Mouse (Mus musculus): ENCODE measurements around the gene Bmi1. TPM values are rescaled to one million over a fixed set of nuclear protein-coding genes. Genes with fewer than 3 reads are reported as not detected.

Bmi1 gene
- 10 to 100 TPM; 71.1 to 72.8 TPM for total RNA-seq (2021)

GRCm38 (mm10) chr2:18676936-18677491 is at the start of gene Bmi1:
Gene Bmi1, plus strand, starts transcription at chr2:18677018.
- intact Hi-C loops (cut with DNase I): loop anchor here (10.0 kb wide), 4 partner anchors 292 to 622 kb away; partner anchors contain the start of genes 4930426L09Rik, Mllt10 and Pip4k2a

GRCm38 (mm10) chr2:18630547-18630946 is 46.3 kb upstream of the Bmi1 start:
- DNase-seq: no peak
- intact Hi-C loops (cut with DNase I): no loop called here

More at GRCm38 (mm10) chr2:18676936-18677491, at the start of gene Bmi1:
- peak; percentile 63 for DNase-seq

GRCm38 (mm10) chr2:18635052-18635451 is 41.8 kb upstream of the Bmi1 start:
- DNase-seq: peak; percentile 92
- intact Hi-C loops (cut with DNase I): no loop called here

GRCm38 (mm10) chr2:18648563-18648962 is 28.3 kb upstream of the Bmi1 start:
- intact Hi-C loops (cut with DNase I): no loop called here
- DNase-seq: no peak

GRCm38 (mm10) chr2:18654821-18655220 is 22.0 kb upstream of the Bmi1 start:
- no peak for DNase-seq
- intact Hi-C loops (cut with DNase I): no loop called here

- intact Hi-C loops (cut with DNase I): no loop called here
- DNase-seq: no peak
Measured at GRCm38 (mm10) chr2:18664003-18664402, 12.8 kb upstream of the Bmi1 start.

GRCm38 (mm10) chr2:18671041-18671440 is 5.8 kb upstream of the Bmi1 start:
- DNase-seq: no peak
- intact Hi-C loops (cut with DNase I): loop anchor here (5.0 to 10.0 kb wide), 5 partner anchors 84 to 616 kb away; partner anchors contain the start of genes 4930426L09Rik, Mllt10 and Pip4k2a

- intact Hi-C loops (cut with DNase I): loop anchor here (5.0 to 10.0 kb wide), 5 partner anchors 85 to 617 kb away; partner anchors contain the start of genes 4930426L09Rik, Mllt10 and Pip4k2a
- peak; percentile 95 for DNase-seq
Measured at GRCm38 (mm10) chr2:18672133-18672765, 4.6 kb upstream of the Bmi1 start, which contains the start of gene Commd3. Gene Commd3, plus strand, starts transcription at chr2:18672384.

GRCm38 (mm10) chr2:18672766-18673164 is 4.1 kb upstream of the Bmi1 start:
- no peak for DNase-seq

GRCm38 (mm10) chr2:18673766-18674165 is 3.1 kb upstream of the Bmi1 start:
- DNase-seq: no peak

More at GRCm38 (mm10) chr2:18672766-18673164, 4.1 kb upstream of the Bmi1 start:
- intact Hi-C loops (cut with DNase I): loop anchor here (5.0 to 10.0 kb wide), 5 partner anchors 85 to 618 kb away; partner anchors contain the start of genes 4930426L09Rik, Mllt10 and Pip4k2a

GRCm38 (mm10) chr2:18674193-18674902 is 2.5 kb upstream of the Bmi1 start:
- no peak for DNase-seq
- intact Hi-C loops (cut with DNase I): loop anchor here (5.0 to 10.0 kb wide), 5 partner anchors 87 to 620 kb away; partner anchors contain the start of genes 4930426L09Rik, Mllt10 and Pip4k2a

More at GRCm38 (mm10) chr2:18673766-18674165, 3.1 kb upstream of the Bmi1 start:
- intact Hi-C loops (cut with DNase I): loop anchor here (5.0 to 10.0 kb wide), 5 partner anchors 86 to 619 kb away; partner anchors contain the start of genes 4930426L09Rik, Mllt10 and Pip4k2a

- intact Hi-C loops (cut with DNase I): loop anchor here (10.0 kb wide), 4 partner anchors 291 to 621 kb away; partner anchors contain the start of genes 4930426L09Rik, Mllt10 and Pip4k2a
- DNase-seq: no peak
Measured at GRCm38 (mm10) chr2:18675681-18676456, 949 bp upstream of the Bmi1 start.

GRCm38 (mm10) chr2:18676457-18676935 is 322 bp upstream of the Bmi1 start:
- intact Hi-C loops (cut with DNase I): loop anchor here (10.0 kb wide), 4 partner anchors 292 to 622 kb away; partner anchors contain the start of genes 4930426L09Rik, Mllt10 and Pip4k2a
- peak; percentile 94 for DNase-seq

- DNase-seq: peak; percentile 64
- intact Hi-C loops (cut with DNase I): loop anchor here (10.0 kb wide), 4 partner anchors 293 to 623 kb away; partner anchors contain the start of genes 4930426L09Rik, Mllt10 and Pip4k2a
Measured at GRCm38 (mm10) chr2:18677631-18678471, 1.0 kb downstream of the Bmi1 start.

GRCm38 (mm10) chr2:18679701-18680100 is 2.9 kb downstream of the Bmi1 start:
- intact Hi-C loops (cut with DNase I): loop anchor here (10.0 kb wide), 4 partner anchors 295 to 625 kb away; partner anchors contain the start of genes 4930426L09Rik, Mllt10 and Pip4k2a
- DNase-seq: no peak

GRCm38 (mm10) chr2:18680501-18680900 is 3.7 kb downstream of the Bmi1 start:
- no peak for DNase-seq
- intact Hi-C loops (cut with DNase I): no loop called here

- intact Hi-C loops (cut with DNase I): no loop called here
- peak; percentile 46 for DNase-seq
Measured at GRCm38 (mm10) chr2:18680961-18681360, 4.1 kb downstream of the Bmi1 start.

GRCm38 (mm10) chr2:18684062-18684461 is 7.2 kb downstream of the Bmi1 start:
- intact Hi-C loops (cut with DNase I): no loop called here
- no peak for DNase-seq

- intact Hi-C loops (cut with DNase I): no loop called here
- no peak for DNase-seq
Measured at GRCm38 (mm10) chr2:18686386-18686785, 9.6 kb downstream of the Bmi1 start.
